In the genomic region with DNA sequence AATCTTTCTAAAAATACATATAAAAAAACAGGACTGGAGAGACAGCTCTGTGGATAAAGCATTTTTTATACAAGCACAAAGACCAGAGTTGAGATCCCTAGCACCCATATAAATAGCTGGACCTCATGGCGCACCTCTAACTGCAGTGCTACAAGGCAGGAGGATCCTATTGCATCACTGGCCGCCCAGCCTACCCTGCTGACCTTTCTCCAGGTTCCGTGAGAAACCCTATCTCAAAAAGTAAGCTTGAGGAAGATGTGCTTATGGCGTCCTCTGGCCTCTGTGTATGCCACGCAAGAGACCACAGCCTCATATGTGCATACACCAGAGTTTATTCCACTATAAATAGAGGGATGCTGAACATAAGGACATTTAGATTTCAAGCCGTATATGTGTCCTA, we compare ENCODE assay signal across 27 mouse cellular contexts.
"Had no signal": no experiment of that assay in that cellular context is flagged by ENCODE, and none has a peak within 500 bp of the region (broad histone marks: within the 10 kb centered on the region; RNA-seq: fewer than 3 reads in every experiment).

No protein-coding gene starts in this region.

- H3K27ac ChIP-seq: limb, embryonic 10.5 days; limb, embryonic 12.5 days; limb, embryonic 13.5 days; limb, embryonic 15.5 days; liver, embryonic 12.5 days; liver, embryonic 13.5 days; liver, embryonic 14.5 days; liver, embryonic 15.5 days; lung, embryonic 15.5 days; macrophage; midbrain, embryonic 10.5 days; midbrain, embryonic 12.5 days; midbrain, embryonic 13.5 days; midbrain, embryonic 15.5 days had no signal

- H3K4me3 ChIP-seq: limb, embryonic 10.5 days; limb, embryonic 12.5 days; limb, embryonic 15.5 days; lung, embryonic 15.5 days; megakaryocyte, embryonic 14.5 days; midbrain, embryonic 10.5 days; midbrain, embryonic 12.5 days; midbrain, embryonic 13.5 days; midbrain, embryonic 15.5 days; myocyte had no signal

- DNase-seq: left cerebral cortex, postnatal 4 days; liver; liver, embryonic 13.5 days; liver, postnatal 0 days; lung, adult 18-20 months; lung, adult 2 months; lung, embryonic 14.5 days; lung, postnatal 10 days; lung, postnatal 14 days; lung, postnatal 36 days; lung, postnatal 4 days; midbrain, embryonic 14.5 days had no signal
